Mouse (Mus musculus) olfactory bulb, adult 2 months (tissue): Measurements from ENCODE around the gene Pnkp. TPM values are rescaled to one million over a fixed set of nuclear protein-coding genes. Genes with fewer than 3 reads are reported as not detected.

Experiments used
- H3K27ac ChIP-seq: fragments of 200-500 bp; 2 replicates; pipeline ENCODE4 v1.5.1; 2012; ENCODE audit warnings: low read depth, low read length; ENCODE audit not compliant: insufficient read depth
- H3K4me1 ChIP-seq: fragments of 200-500 bp; 2 replicates; pipeline ENCODE4 v1.6.1; 2012; ENCODE audit warnings: low read length; ENCODE audit not compliant: control insufficient read depth, insufficient read depth
- H3K4me3 ChIP-seq: fragments of 200-500 bp; 2 replicates; pipeline ENCODE4 v1.5.1; 2012; ENCODE audit warnings: mild to moderate bottlenecking, low read depth, low read length, moderate library complexity; ENCODE audit not compliant: insufficient read depth
- CTCF ChIP-seq: fragments of 200-500 bp; IDR thresholded peaks from 2 replicates; pipeline ENCODE4 v1.5.1; 2012; ENCODE audit warnings: low read depth, mild to moderate bottlenecking, low read length, moderate library complexity; ENCODE audit not compliant: insufficient read depth
- POLR2A ChIP-seq: fragments of 200-500 bp; IDR thresholded peaks from 2 replicates; pipeline ENCODE4 v1.6.1; 2012; ENCODE audit warnings: mild to moderate bottlenecking, low read depth, low read length, moderate library complexity; ENCODE audit not compliant: insufficient read depth
- WGBS: fragments of 180-500 bp; shearing (Covaris S2); methylation state at CpG from one replicate; pipeline ENCODE4 v1.1.7; 2018; 5-methylcytosine and 5-hydroxymethylcytosine counted together
- polyA plus RNA-seq: library from polyadenylated mRNA; stranded (reverse); fragments of >200 nt; gene quantifications from 2 replicates; pipeline ENCODE4 v1.2.4, GENCODE M21; 2012; ENCODE audit warnings: low replicate concordance; ENCODE audit not compliant: missing spikeins, insufficient read depth, insufficient read length

Gene Pnkp
- polyA plus RNA-seq, 1 experiment = not detected

DNA sequence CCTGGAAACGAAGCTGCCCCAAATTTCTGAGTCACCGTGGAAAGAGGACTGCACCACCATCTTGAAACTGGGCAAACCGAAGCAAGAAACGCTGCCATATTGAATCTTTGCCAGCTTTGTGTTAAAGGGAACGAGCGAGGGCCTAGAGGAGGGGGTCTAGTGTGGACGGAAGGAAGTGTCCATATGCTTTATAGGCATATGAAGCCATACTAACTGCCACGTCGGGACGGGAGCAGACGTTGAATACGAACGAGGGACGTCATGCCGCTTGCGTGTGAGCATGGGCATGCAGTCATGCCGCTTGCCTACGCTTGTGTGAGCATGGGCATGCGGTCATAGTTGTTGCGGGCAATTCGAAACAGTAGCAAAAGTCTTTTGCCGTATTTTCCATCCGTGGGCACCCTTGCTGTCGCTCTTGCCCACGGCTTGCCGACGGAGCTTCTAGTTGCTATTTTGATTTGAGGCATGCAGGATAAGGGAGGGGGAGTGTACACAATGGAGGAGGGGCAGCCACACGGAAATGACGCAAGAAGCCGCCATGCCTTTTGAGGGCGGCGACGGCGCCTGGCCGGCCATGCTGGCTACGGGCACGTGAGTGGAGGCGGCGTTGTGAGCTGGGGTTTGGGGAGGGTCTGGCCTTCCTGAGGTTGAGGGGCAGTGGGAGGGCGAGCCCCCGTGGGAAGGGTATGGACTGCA, 7.4 kb upstream of the Pnkp start:
- under 1% methylated on average over 41 of the region's 41 CpGs for WGBS
- TF ChIP-seq CTCF = no peak
- TF ChIP-seq POLR2A = 0 out of 2 replicates have a peak, but pooled peaks have one; percentile 30
- Histone ChIP-seq H3K4me1 (peaks cover 35% of the 10 kb centered on the region), H3K27ac (peak overlapping the region; percentile 99), H3K4me3 (peak overlapping the region; percentile 90)

GRCm38 (mm10) chr7:44850146-44850545, 6.8 kb upstream of the Pnkp start:
- peaks cover 39% of the 10 kb centered on the region for H3K4me1 ChIP-seq
- H3K27ac ChIP-seq = peak overlapping the region; percentile 99
- WGBS = under 1% methylated on average over 33 of the region's 33 CpGs
- peak; percentile 46; the same call in 1 of the 2 replicates for TF ChIP-seq POLR2A
- no peak for TF ChIP-seq CTCF
- peak overlapping the region; percentile 90 for H3K4me3 ChIP-seq

DNA sequence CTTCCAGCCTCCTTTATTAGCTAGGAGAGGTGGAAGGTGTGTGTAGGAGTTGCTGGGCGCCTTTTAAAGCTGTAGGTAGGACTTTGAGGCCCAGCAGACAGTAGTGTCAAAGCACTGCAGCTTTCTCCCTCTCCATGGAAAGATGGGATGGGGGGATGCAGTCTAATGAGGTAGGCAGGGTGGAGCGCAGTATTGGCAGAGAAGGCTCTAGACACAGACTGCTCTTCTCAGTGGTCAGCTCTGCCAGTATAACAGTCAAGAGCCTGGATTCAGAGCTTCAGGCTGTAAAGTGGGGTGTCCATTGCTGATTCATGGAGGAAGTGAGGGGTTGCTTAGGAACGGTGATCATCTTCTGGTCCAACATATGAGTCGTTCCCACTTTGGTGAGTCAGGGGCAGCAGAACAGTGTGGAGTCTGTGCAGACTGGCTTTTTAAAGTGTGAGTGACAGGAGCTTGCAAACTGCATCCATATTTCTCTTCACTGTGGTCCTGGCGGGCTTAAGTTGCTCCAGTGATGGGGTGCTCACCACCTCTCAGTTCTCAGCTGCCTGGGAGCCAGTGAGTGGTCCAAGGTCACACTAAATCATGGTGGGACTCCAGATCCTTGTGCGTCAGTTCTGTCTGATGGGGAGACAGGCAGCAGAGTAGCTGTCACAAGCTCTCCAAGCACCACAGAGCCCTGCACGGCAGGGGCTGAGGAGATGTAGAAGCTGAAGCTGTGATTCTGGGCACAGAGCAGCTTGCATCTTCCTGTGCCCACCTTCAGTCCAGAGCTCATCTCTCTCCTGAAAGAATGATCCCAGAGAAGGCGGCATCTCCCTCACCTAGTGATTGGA, 5.9 kb upstream of the Pnkp start:
- TF ChIP-seq POLR2A (no peak), CTCF (no peak)
- H3K27ac ChIP-seq = peak overlapping the region; percentile 99; the same call in 1 of the 2 replicates
- WGBS = 72% methylated on average over 8 of the region's 8 CpGs
- peak overlapping the region; percentile 90 for H3K4me3 ChIP-seq
- H3K4me1 ChIP-seq = peaks cover 41% of the 10 kb centered on the region

DNA sequence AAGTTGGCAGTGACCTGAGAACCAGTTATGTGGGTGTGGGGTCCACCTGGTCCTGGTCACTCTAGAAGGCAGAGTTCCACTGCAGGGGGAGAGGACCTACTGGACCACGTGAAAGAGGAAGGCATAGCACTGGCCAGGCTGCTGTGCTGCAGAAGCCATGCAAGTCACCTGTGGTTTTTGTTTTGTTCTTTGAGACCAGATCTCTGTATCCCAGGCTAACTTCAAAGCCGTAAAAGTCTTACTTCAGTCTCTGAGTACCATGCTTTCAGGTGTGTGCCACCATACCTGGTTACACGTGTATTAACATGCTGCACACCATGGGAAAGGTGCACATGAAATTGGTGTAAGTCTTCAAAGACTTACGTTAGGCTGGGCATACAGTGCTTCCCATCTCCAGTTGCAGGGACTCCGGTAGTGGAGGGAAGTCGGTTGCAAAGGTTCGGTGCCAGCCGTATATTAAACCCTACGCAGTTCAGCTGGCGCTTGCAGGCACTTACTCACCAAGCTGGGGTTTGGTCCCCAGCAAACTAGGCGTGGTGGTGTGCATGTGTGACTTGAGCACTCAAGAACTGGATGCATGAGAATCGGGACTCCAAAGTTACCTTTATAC, 5.2 kb upstream of the Pnkp start:
- no peak overlapping the region for H3K27ac ChIP-seq

DNA sequence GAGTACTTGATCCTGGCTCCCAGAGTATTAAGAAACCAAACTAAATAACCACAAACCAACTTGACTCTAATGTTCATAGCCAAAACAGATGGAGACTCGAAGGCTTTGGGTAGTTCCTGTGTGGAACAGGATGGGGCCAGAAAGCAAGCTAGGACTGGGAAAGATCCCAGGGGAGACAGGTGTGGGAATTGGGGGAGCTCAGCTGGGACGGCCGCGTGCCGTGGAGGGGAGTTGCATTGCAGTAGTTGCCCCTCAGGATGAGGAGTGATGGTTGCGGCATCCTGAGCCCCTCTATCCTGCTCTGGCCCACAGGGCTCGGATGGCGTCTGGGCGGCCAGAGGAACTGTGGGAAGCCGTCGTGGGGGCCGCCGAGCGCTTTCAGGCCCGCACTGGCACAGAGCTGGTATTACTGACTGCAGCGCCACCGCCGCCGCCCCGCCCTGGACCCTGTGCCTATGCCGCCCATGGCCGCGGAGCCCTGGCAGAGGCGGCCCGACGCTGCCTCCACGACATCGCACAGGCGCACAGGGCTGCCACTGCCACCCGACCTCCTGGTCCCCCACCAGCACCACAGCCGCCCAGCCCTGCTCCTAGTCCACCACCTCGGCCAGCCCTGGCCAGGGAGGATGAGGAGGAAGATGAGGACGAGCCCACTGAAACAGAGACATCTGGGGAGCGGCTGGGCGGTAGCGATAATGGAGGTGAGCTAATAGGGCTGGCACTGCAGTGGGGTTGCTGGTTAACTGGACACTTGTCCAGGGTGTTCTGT, 4.5 kb upstream of the Pnkp start:
- WGBS = 88% methylated on average over 36 of the region's 36 CpGs
- H3K4me3 ChIP-seq = no peak overlapping the region
- TF ChIP-seq CTCF = no peak
- no peak for TF ChIP-seq POLR2A
- peaks cover 41% of the 10 kb centered on the region for H3K4me1 ChIP-seq
- H3K27ac ChIP-seq = no peak overlapping the region

More for the DNA sequence above, 5.2 kb upstream of the Pnkp start:
- TF ChIP-seq POLR2A = no peak
- TF ChIP-seq CTCF = no peak
- H3K4me1 ChIP-seq = peaks cover 41% of the 10 kb centered on the region
- 91% methylated on average over 12 of the region's 12 CpGs for WGBS
- H3K4me3 ChIP-seq = no peak overlapping the region

GRCm38 (mm10) chr7:44853065-44853464, 3.9 kb upstream of the Pnkp start:
- no peak overlapping the region for H3K4me3 ChIP-seq
- no peak overlapping the region for H3K27ac ChIP-seq
- TF ChIP-seq POLR2A (no peak), CTCF (no peak)
- WGBS = 91% methylated on average over 2 of the region's 2 CpGs
- peaks cover 40% of the 10 kb centered on the region for H3K4me1 ChIP-seq

GRCm38 (mm10) chr7:44853596-44854355, 3.2 kb upstream of the Pnkp start:
- peaks cover 43% of the 10 kb centered on the region for H3K4me1 ChIP-seq
- peak overlapping the region; percentile 60 for H3K4me3 ChIP-seq
- 21% methylated on average over 26 of the region's 26 CpGs for whole genome bisulfite sequencing
- TF ChIP-seq POLR2A (no peak), CTCF (no peak)
- peak overlapping the region; percentile 87 for H3K27ac ChIP-seq
